Mouse (Mus musculus) hindbrain, embryonic 16.5 days (tissue): Measurements from ENCODE around the gene Tex33. TPM values are rescaled to one million over a fixed set of nuclear protein-coding genes. Genes with fewer than 3 reads are reported as not detected.

Experiments
- ATAC-seq: fragments of 200-750 bp; cut with Nextera tagmentation; 2 replicates; pipeline ENCODE4 v1.8.0; 2017; ENCODE audit warnings: moderate TSS enrichment, moderate library complexity
- H3K27ac ChIP-seq: fragments of 300-500 bp; sonication (generic); 2 replicates; pipeline ENCODE4 v1.5.1; 2014; ENCODE audit warnings: low read depth, mild to moderate bottlenecking, control low read depth, low read length, moderate library complexity
- H3K27me3 ChIP-seq: fragments of 300-500 bp; sonication (generic); replicated peaks from 2 replicates; pipeline ENCODE4 v1.6.1; 2014; ENCODE audit warnings: low read length; ENCODE audit not compliant: control insufficient read depth, insufficient read depth
- H3K36me3 ChIP-seq: fragments of 300-500 bp; sonication (generic); 2 replicates; pipeline ENCODE4 v1.6.1; 2014; ENCODE audit warnings: mild to moderate bottlenecking, low read length, moderate library complexity, mixed read lengths; ENCODE audit not compliant: control insufficient read depth, insufficient read depth
- H3K4me1 ChIP-seq: fragments of 300-500 bp; sonication (generic); 2 replicates; pipeline ENCODE4 v1.6.1; 2014; ENCODE audit warnings: low read depth, low read length; ENCODE audit not compliant: control insufficient read depth, insufficient read depth
- H3K4me2 ChIP-seq: fragments of 300-500 bp; sonication (generic); 2 replicates; pipeline ENCODE4 v1.6.1; 2014; ENCODE audit warnings: mild to moderate bottlenecking, low read length, control low read depth, moderate library complexity
- H3K4me3 ChIP-seq: fragments of 300-500 bp; sonication (generic); 2 replicates; pipeline ENCODE4 v1.5.1; 2014; ENCODE audit warnings: mild to moderate bottlenecking, low read length, control low read depth, moderate library complexity
- H3K9ac ChIP-seq: fragments of 300-500 bp; sonication (generic); 2 replicates; pipeline ENCODE4 v1.6.1; 2014; ENCODE audit warnings: low read depth, mild to moderate bottlenecking, control low read depth, low read length, moderate library complexity
- H3K9me3 ChIP-seq: fragments of 300-500 bp; sonication (generic); 2 replicates; pipeline ENCODE4 v1.6.1; 2014; ENCODE audit warnings: mild to moderate bottlenecking, low read length, moderate library complexity; ENCODE audit not compliant: control insufficient read depth
- WGBS: fragments of 180-500 bp; shearing (Covaris S2); extraction: QIAGEN DNeasy Blood & Tissue Kit; methylation state at CpG from one replicate; pipeline ENCODE4 v1.1.7; 2014; 5-methylcytosine and 5-hydroxymethylcytosine counted together
- polyA plus RNA-seq: library from polyadenylated mRNA; unstranded; fragments of >200 nt; fragmentation: Nextera tagmentation; extraction: Ambion mirVana; gene quantifications from 2 replicates; pipeline ENCODE4 v1.2.1, GENCODE M21; 2015

Tex33 gene
- polyA plus RNA-seq, 1 experiment from 2014 or later = not detected

DNA sequence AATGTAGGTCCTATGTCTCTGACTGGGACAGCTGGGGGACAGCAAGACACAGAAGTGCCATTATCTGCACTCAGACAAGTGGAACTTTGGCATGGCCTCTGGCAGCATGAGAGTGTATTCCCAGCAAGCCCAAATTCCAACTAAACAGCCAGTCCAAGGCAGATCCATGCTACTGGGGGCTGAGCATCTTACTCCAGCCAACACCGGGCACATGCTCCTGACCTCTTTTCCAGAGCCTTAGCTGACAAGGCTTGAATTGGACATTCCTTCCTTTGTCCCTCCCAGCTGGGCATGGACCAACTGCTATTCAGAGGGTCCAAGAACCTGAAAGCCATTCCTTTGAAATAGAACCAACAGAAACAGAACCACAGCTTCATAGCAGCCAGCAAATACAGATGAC, 26.1 kb downstream of the Tex33 start:
- H3K4me1 ChIP-seq = no peaks in the 10 kb centered on the region
- H3K27ac ChIP-seq = no peak overlapping the region
- no peaks in the 10 kb centered on the region for H3K36me3 ChIP-seq
- no peaks in the 10 kb centered on the region for H3K27me3 ChIP-seq
- no peak overlapping the region for H3K4me3 ChIP-seq
- no peak overlapping the region for H3K9ac ChIP-seq
- peak; percentile 89 for ATAC-seq
- no peak overlapping the region for H3K4me2 ChIP-seq
- WGBS = 50% methylated on average over 1 of the region's 1 CpGs
- no peaks in the 10 kb centered on the region for H3K9me3 ChIP-seq

- no peaks in the 10 kb centered on the region for H3K36me3 ChIP-seq
- no peaks in the 10 kb centered on the region for H3K4me1 ChIP-seq
- ATAC-seq = no peak
These were observed 26.8 kb downstream of the Tex33 start for GRCm38 (mm10) chr15:78368926-78369346.

DNA sequence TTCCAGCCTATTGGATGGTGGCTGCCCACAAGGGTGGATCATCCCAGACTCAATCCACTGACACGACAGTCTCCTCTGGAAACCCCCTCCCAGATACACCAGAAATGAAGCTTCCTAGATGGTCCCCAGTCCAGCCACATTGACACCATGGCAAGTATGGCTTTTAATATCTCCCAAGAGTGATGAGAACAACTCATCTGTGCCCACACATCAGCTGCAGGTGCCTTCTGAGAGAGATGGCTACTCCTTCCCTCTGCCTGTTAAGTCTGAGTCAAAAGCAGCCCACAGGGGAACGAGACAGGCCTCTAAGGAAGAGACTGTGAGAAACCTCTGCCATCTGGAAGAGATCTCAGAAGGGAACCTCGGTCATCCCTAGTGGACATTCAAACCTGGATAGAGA, 27.9 kb downstream of the Tex33 start:
- H3K9me3 ChIP-seq = no peaks in the 10 kb centered on the region
- no peak for ATAC-seq
- H3K27me3 ChIP-seq = no peaks in the 10 kb centered on the region
- H3K36me3 ChIP-seq = no peaks in the 10 kb centered on the region
- H3K27ac ChIP-seq = no peak overlapping the region
- no peaks in the 10 kb centered on the region for H3K4me1 ChIP-seq
- no peak overlapping the region for H3K4me3 ChIP-seq
- H3K4me2 ChIP-seq = no peak overlapping the region
- H3K9ac ChIP-seq = no peak overlapping the region
- 75% methylated on average over 3 of the region's 3 CpGs for WGBS

More at GRCm38 (mm10) chr15:78368926-78369346, 26.8 kb downstream of the Tex33 start:
- no peak overlapping the region for H3K4me2 ChIP-seq
- no peaks in the 10 kb centered on the region for H3K9me3 ChIP-seq
- no peaks in the 10 kb centered on the region for H3K27me3 ChIP-seq
- no peak overlapping the region for H3K27ac ChIP-seq
- H3K4me3 ChIP-seq = no peak overlapping the region
- no peak overlapping the region for H3K9ac ChIP-seq
- WGBS = 13% methylated on average over 8 of the region's 8 CpGs

GRCm38 (mm10) chr15:78366875-78367274, 28.8 kb downstream of the Tex33 start:
- Histone ChIP-seq H3K9ac (no peak overlapping the region), H3K9me3 (peaks cover 3% of the 10 kb centered on the region; the same call in 1 of the 2 replicates), H3K4me3 (no peak overlapping the region), H3K27ac (no peak overlapping the region), H3K27me3 (no peaks in the 10 kb centered on the region), H3K4me1 (no peaks in the 10 kb centered on the region), H3K4me2 (no peak overlapping the region), H3K36me3 (no peaks in the 10 kb centered on the region)
- ATAC-seq = no peak
- WGBS = 81% methylated on average over 8 of the region's 8 CpGs

DNA sequence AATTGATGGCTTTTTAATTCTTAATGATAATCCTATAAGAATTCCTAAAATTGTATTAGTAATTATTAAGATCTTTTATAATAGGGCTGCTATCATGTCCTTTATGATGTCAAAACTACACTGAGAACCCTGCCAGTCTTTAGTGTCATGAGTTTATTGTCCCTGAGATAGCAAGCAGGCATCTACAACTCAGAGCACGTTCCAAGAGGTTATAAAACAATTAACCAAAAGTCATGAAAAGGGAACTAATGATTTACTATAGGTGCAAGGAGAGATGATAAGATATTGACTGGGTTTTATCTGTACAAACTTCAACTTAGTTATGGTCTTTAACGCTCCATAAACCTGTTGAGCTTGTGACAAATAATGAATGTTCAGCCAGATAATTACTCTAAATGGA, 29.8 kb downstream of the Tex33 start:
- Histone ChIP-seq H3K36me3 (no peaks in the 10 kb centered on the region), H3K4me2 (no peak overlapping the region), H3K4me3 (no peak overlapping the region), H3K27me3 (no peaks in the 10 kb centered on the region), H3K9me3 (peaks cover 3% of the 10 kb centered on the region; the same call in 1 of the 2 replicates), H3K9ac (no peak overlapping the region), H3K27ac (no peak overlapping the region), H3K4me1 (no peaks in the 10 kb centered on the region)
- WGBS = 80% methylated on average over 2 of the region's 2 CpGs
- ATAC-seq = no peak

- H3K4me3 ChIP-seq = no peak overlapping the region
- no peak overlapping the region for H3K27ac ChIP-seq
- no peaks in the 10 kb centered on the region for H3K36me3 ChIP-seq
- no peaks in the 10 kb centered on the region for H3K4me1 ChIP-seq
- ATAC-seq = no peak
- no peaks in the 10 kb centered on the region for H3K9me3 ChIP-seq
- H3K4me2 ChIP-seq = no peak overlapping the region
- no peaks in the 10 kb centered on the region for H3K27me3 ChIP-seq
- 87% methylated on average over 5 of the region's 5 CpGs for WGBS
- H3K9ac ChIP-seq = no peak overlapping the region
These were observed 40.2 kb downstream of the Tex33 start for GRCm38 (mm10) chr15:78355548-78355947.

DNA sequence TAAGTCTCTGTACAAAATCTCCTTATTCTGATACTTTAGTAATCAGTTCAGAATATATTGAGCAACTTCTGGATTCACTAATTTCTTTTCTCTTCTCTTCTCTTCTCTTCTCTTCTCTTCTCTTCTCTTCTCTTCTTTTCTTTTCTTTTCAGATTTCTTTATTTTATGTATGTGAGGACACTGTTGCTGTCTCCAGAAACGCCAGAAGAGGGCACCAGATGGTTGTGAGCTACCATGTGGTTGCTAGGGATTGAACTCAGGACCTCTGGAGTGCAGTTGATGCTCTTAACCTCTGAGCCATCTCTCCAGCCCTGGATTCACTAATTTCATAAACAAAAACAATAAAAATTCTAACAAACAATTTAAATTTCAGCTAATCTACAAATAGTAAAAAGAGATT, 40.8 kb downstream of the Tex33 start:
- no peak overlapping the region for H3K4me3 ChIP-seq
- no peak overlapping the region for H3K9ac ChIP-seq
- H3K27ac ChIP-seq = no peak overlapping the region
- ATAC-seq = no peak
- no peaks in the 10 kb centered on the region for H3K36me3 ChIP-seq
- WGBS = 0% methylated on average over 1 of the region's 1 CpGs
- no peaks in the 10 kb centered on the region for H3K9me3 ChIP-seq
- no peak overlapping the region for H3K4me2 ChIP-seq
- no peaks in the 10 kb centered on the region for H3K4me1 ChIP-seq
- no peaks in the 10 kb centered on the region for H3K27me3 ChIP-seq

GRCm38 (mm10) chr15:78351586-78352165, 44.0 kb downstream of the Tex33 start:
- no peaks in the 10 kb centered on the region for H3K4me1 ChIP-seq
- no peaks in the 10 kb centered on the region for H3K27me3 ChIP-seq
- WGBS = 57% methylated on average over 3 of the region's 3 CpGs
- no peak overlapping the region for H3K27ac ChIP-seq
- ATAC-seq = no peak
- H3K9ac ChIP-seq = no peak overlapping the region
- no peak overlapping the region for H3K4me2 ChIP-seq
- H3K36me3 ChIP-seq = no peaks in the 10 kb centered on the region
- no peaks in the 10 kb centered on the region for H3K9me3 ChIP-seq
- no peak overlapping the region for H3K4me3 ChIP-seq

DNA sequence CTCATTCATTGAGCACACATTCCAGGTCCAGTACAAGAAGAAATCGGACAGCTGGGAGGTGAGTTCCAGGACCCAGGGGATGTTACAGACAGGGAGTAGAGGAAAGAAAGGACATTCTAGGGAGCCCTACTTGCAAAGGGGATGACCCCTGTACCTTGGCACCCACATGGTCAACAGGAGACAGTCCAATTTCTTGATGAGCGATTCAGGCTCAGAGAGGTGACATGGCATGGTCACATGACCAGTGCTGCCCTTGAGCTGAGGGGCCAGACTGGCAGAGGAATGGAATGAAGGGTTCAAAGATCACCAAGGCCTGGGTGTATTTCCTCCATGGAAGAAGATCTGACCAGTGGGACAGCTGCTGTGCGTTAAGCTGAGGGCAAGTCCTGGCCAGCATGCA, 51.1 kb downstream of the Tex33 start:
- WGBS = 95% methylated on average over 3 of the region's 3 CpGs
- H3K4me3 ChIP-seq = no peak overlapping the region
- no peaks in the 10 kb centered on the region for H3K36me3 ChIP-seq
- H3K4me2 ChIP-seq = no peak overlapping the region
- H3K4me1 ChIP-seq = no peaks in the 10 kb centered on the region
- no peaks in the 10 kb centered on the region for H3K9me3 ChIP-seq
- no peak for ATAC-seq
- H3K27me3 ChIP-seq = no peaks in the 10 kb centered on the region
- H3K27ac ChIP-seq = no peak overlapping the region
- H3K9ac ChIP-seq = no peak overlapping the region

DNA sequence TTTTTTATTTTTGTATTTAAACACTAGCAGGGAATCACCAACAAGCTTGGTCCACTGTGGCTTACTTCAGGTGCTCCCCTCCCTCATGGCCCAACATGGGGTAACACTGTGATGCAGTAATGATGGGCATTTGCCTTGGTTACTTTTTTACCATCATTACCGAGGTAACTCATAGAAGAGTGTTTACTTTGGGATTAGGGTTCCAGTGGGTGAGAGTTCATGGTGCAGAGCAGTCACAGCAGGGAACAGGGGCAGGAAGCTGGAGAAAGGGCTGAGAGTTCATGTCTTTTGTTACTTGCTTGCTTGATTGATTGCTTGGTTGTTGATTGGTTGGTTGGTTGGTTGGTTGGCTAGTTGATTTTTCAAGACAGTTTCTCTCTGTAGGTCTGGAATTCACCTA, 52.0 kb downstream of the Tex33 start:
- 26% methylated on average over 1 of the region's 1 CpGs for WGBS
- Histone ChIP-seq H3K9ac (no peak overlapping the region), H3K4me1 (no peaks in the 10 kb centered on the region), H3K9me3 (no peaks in the 10 kb centered on the region), H3K36me3 (no peaks in the 10 kb centered on the region), H3K27ac (no peak overlapping the region), H3K4me2 (no peak overlapping the region), H3K27me3 (no peaks in the 10 kb centered on the region), H3K4me3 (no peak overlapping the region)
- ATAC-seq = no peak
